Mouse (Mus musculus): Measurements from ENCODE around the gene Zfp69.

The Zfp69 gene

DNA sequence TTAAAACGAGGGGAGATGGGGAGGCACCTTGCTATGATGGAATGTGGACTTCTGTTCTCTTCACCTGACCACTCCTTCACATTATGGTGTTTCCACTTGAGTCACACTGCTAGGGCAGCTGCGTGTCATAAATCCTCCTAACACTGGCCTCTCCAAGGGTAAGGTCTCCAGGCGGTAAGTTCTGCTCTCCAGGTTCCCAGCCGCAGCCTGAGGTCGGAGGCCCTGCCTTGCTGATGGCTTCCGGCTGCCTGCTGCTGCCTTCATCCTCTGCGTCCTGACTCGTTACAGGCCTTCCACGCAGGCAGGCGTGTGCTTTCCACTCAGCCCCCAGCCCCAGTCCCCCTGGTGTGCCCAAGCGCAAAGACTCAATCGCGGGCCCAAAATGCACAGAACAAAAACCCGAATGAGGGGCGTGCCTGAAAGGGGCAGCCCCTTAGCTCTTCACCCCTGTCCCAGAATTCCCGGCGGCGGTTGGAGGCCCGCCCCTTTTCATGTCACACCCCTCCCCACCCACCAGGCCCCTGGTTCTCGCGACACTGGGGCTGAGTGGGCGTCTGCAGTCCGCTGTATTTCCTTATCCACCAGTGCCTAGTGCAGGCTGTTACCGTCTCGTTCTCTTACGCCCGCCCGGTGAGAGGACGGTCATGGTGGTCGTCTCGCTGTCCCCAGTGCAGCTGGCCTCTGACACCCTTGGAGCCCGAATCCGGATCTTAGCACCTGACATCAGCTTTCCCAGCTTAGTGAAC, 26.8 kb downstream of the Zfp69 start, which contains the start of gene Exo5:
Gene Exo5, minus strand, starts transcription at position 464 of the 746 bp plus-strand sequence.
- DNase-seq = peak; percentile 90

- no peak for DNase-seq
Measured at GRCm38 (mm10) chr4:120921461-120921860, 30.0 kb downstream of the Zfp69 start.

- DNase-seq = no peak
Measured at GRCm38 (mm10) chr4:120914501-120914900, 37.0 kb downstream of the Zfp69 start.

GRCm38 (mm10) chr4:120913861-120914260, 37.6 kb downstream of the Zfp69 start:
- no peak for DNase-seq

GRCm38 (mm10) chr4:120913443-120913842, 38.1 kb downstream of the Zfp69 start:
- no peak for DNase-seq

GRCm38 (mm10) chr4:120912866-120913265, 38.6 kb downstream of the Zfp69 start:
- DNase-seq = no peak

GRCm38 (mm10) chr4:120911086-120911485, 40.4 kb downstream of the Zfp69 start:
- DNase-seq = no peak

- DNase-seq = peak; percentile 67
Measured at GRCm38 (mm10) chr4:120909558-120910150, 41.8 kb downstream of the Zfp69 start.

DNA sequence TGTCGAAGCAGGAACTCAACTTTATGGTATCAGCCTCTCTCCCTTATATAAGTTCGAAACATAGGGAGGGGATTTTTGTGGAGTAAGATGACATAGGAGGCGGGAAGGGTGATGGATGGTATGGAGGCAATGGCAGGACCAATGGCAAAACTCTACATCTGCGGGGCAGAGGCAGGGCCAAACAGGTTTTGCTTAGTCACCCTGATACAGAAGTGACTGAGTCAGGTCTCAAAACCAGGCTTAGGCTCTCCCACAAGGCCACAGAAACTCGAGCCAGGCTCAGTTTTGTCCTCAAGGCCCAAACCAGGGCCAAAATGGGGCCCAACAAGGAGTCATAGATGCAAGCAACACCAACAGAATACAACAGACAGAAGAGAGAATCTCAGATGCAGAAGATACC, 45.9 kb downstream of the Zfp69 start:
- DNase-seq = no peak

DNA sequence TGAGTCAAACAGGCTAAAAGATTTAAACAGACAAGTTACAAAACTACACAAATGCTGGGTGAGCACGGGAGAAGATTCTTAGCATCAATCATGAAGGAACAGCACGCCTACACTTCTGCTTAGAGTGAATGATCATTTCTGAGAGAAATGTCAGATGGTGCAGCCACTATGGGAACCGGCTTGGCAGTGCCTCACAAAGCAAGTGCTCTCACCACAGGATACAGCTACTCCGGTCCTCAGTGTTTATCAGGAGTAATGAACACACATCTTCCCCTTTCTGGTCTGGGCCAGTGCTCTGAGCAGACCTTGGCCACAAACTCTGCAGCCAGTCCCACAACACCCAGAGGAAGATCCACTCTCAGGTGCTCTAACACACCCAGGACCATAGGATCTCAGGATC, 47.0 kb downstream of the Zfp69 start:
- DNase-seq = no peak

GRCm38 (mm10) chr4:120895810-120896584, 55.5 kb downstream of the Zfp69 start:
- DNase-seq = no peak

DNA sequence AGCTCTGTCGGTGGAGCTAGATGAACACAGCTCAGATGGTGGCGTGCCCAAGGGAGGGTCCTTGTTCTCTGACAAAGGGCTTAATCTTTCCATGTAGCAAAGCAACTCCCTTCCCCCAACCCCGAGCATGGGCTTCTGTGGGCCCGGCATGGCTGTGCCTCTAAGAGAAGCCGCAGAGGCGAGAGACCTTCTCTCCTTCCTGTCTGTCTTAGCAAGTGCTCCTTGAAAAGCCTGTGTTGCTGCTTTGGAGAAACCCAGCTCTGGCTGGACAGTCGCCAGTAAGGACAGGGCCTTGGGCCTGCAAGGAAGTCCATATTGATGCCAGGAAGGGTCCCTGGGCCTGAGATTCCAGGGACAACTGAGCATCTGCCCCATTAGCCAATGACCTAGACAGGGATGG, 56.3 kb downstream of the Zfp69 start:
- DNase-seq = no peak

DNA sequence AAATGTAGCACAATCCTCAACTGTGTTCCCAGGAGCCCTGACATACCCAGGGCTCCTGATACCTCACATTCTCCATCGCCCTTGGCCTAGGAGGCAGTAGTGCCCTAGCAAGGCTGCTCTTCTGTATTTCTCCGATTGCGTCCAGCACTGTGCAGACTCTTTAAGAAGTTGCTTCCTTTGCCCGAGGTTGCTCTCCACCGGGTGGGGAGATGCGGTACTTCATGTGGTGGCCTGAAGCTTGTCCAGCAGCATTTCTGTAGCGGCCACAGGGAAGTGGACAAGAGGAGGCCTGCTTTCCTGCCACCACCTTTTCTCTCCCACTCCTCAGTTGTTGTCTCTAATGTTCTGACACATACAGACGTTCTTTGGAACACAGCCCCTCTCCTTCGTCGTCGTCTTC, 56.9 kb downstream of the Zfp69 start:
- no peak for DNase-seq

- DNase-seq = no peak
Measured at GRCm38 (mm10) chr4:120893656-120894401, 57.7 kb downstream of the Zfp69 start.

DNA sequence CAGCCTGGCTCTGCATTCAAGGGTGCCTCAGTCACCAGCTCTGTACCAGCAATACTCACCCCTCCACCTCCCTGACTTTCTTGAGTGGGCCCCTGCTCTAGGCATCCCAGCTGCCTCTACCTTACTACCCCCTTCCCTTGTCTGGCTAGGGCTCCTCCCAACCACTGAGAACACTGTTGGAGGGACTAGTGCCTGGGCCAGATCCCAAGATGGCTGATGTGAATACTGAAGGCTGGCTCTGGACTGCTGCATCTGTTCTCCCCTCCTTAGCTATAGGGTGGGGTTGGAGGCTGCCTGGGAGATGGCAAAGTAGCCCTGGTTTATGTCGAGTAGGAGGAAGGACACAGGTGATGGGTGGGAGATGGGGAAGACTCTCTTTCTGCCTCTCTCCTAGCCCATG, 59.0 kb downstream of the Zfp69 start:
- DNase-seq = no peak

DNA sequence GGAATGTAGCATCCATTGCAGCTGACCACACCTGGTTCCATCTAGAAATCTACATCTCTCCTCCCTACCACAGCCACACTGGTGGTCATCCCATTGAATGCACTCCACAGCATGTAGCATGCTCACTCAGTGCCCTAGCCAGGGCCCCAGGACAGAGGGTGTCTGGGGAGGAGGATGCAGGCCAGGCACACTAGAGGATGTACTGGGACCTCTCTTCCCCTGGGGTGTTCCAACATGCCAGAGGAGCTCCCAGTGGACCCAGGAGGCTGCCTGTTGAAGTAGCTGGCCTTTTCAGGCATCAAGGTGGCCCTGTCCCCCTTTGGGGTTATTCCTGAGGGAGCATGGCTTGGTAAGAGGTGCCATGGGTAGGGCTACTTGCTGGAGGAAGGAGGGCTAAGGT, 59.5 kb downstream of the Zfp69 start:
- no peak for DNase-seq

- DNase-seq = no peak
Measured at GRCm38 (mm10) chr4:120890754-120891440, 60.6 kb downstream of the Zfp69 start.

DNA sequence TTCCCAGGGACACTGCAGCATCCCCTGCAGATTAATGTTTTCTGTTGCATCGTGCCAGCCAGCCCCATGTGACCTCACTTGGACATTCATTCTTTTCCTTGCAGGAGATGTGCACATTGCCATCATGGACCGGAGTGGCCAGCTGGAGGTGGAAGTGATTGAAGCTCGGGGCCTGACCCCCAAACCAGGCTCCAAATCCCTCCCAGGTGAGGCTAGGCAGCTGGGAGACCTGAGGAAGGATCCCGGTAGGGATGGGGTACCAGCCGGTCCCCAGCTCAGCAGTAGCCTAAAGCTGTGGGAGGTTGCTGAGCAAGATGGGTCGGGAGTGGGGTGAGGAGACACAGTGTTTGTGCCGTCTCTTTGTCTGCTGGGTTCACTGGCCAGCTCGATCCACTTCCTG, 62.6 kb downstream of the Zfp69 start:
- DNase-seq = no peak

- peak; percentile 60 for DNase-seq
Measured at GRCm38 (mm10) chr4:120887381-120888112, 64.0 kb downstream of the Zfp69 start.

- DNase-seq = no peak
Measured at GRCm38 (mm10) chr4:120886811-120887210, 64.7 kb downstream of the Zfp69 start.

GRCm38 (mm10) chr4:120886131-120886530, 65.4 kb downstream of the Zfp69 start:
- DNase-seq = no peak

Measured in lung, postnatal 14 days (tissue).